Mouse (Mus musculus): ENCODE data around the gene Zswim4. TPM values are rescaled to one million over a fixed set of nuclear protein-coding genes. Genes with fewer than 3 reads are reported as not detected.

Zswim4 gene
- polyA plus RNA-seq, 1 experiment from 2014 or later = 9.7 TPM

GRCm38 (mm10) chr8:84256822-84257610, 20.2 kb upstream of the Zswim4 start, which contains the start of gene Mri1:
Gene Mri1 (minus strand): TSS chr8:84257326.
- peak; percentile 84 for ATAC-seq (ENCODE audit: insufficient read depth, low FRiP score)
- Histone ChIP-seq H3K36me3 (ENCODE audit: control insufficient read depth, insufficient read depth, low read length) (peaks cover 19% of the 10 kb centered on the region; the same call in 1 of the 2 replicates), H3K4me2 (ENCODE audit: low read depth, low read length) (peak within 1 kb of the TSS; percentile 87), H3K9me3 (replicated peaks; ENCODE audit: control insufficient read depth, low read length) (no peaks in the 10 kb centered on the region), H3K4me3 (replicated peaks; ENCODE audit: low read length) (peak within 1 kb of the TSS; percentile 73), H3K4me1 (ENCODE audit: control insufficient read depth, insufficient read depth, low read length) (peaks cover 17% of the 10 kb centered on the region), H3K27ac (ENCODE audit: low read length) (peak within 1 kb of the TSS; percentile 92), H3K27me3 (ENCODE audit: control insufficient read depth, insufficient read depth, low read length) (no peaks in the 10 kb centered on the region), H3K9ac (ENCODE audit: low read length) (peak within 1 kb of the TSS; percentile 86)
- under 1% methylated on average over 64 of the region's 64 CpGs for WGBS

DNA sequence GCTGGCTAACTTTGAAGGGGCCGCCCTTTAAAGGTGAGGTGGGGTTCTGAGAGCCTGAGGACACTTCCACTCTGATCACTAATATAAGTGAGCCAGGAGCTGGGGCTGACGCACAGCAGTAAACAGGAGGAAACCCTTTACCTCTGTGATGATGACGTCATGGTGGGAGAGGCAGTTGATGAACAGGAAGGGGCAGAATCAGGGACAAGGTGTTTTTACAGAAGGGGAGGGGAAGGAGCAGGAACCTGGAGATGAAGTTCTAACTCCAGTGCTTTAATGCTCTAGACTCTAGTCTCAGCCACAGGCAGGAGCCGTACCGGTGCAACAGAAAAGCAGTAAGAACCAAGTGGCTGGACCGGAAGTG, 19.6 kb upstream of the Zswim4 start:
- peak overlapping the region; percentile 73 for H3K4me3 ChIP-seq (replicated peaks; ENCODE audit: low read length)
- ATAC-seq (ENCODE audit: insufficient read depth, low FRiP score) = peak; percentile 65; the same call in 1 of the 2 replicates
- peak overlapping the region; percentile 92 for H3K27ac ChIP-seq (ENCODE audit: low read length)
- H3K9ac ChIP-seq (ENCODE audit: low read length) = peak overlapping the region; percentile 86
- H3K36me3 ChIP-seq (ENCODE audit: control insufficient read depth, insufficient read depth, low read length) = peaks cover 21% of the 10 kb centered on the region; the same call in 1 of the 2 replicates
- peak overlapping the region; percentile 87 for H3K4me2 ChIP-seq (ENCODE audit: low read depth, low read length)
- no peaks in the 10 kb centered on the region for H3K9me3 ChIP-seq (replicated peaks; ENCODE audit: control insufficient read depth, low read length)
- no peaks in the 10 kb centered on the region for H3K27me3 ChIP-seq (ENCODE audit: control insufficient read depth, insufficient read depth, low read length)
- 11% methylated on average over 6 of the region's 6 CpGs for WGBS
- peaks cover 17% of the 10 kb centered on the region for H3K4me1 ChIP-seq (ENCODE audit: control insufficient read depth, insufficient read depth, low read length)

DNA sequence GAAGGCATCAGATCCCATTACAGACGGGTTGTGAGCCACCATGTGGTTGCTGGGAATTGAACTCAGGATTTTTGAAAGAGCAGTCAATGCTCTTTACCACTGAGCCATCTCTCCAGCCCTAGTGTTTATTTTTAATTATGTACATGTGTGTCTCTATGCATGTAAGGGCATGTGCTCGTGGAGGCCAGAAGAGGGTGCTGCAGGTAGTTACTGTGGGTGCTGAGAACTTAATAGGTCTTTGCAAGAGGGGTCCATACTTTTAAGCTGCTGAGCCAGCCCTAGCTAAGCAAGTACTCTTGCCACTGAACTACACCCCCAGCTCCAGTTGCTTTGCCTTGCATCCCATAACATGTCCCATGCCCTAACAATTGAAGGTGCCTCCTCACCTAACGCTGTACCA, 19.0 kb upstream of the Zswim4 start:
- ATAC-seq (ENCODE audit: insufficient read depth, low FRiP score) = no peak
- Histone ChIP-seq H3K9me3 (replicated peaks; ENCODE audit: control insufficient read depth, low read length) (no peaks in the 10 kb centered on the region), H3K4me2 (ENCODE audit: low read depth, low read length) (peak overlapping the region; percentile 87), H3K9ac (ENCODE audit: low read length) (peak overlapping the region; percentile 86; the same call in 1 of the 2 replicates), H3K27ac (ENCODE audit: low read length) (peak overlapping the region; percentile 92), H3K27me3 (ENCODE audit: control insufficient read depth, insufficient read depth, low read length) (no peaks in the 10 kb centered on the region), H3K4me3 (replicated peaks; ENCODE audit: low read length) (peak overlapping the region; percentile 73), H3K4me1 (ENCODE audit: control insufficient read depth, insufficient read depth, low read length) (peaks cover 17% of the 10 kb centered on the region), H3K36me3 (ENCODE audit: control insufficient read depth, insufficient read depth, low read length) (peaks cover 26% of the 10 kb centered on the region; the same call in 1 of the 2 replicates)
- 76% methylated on average over 3 of the region's 3 CpGs for WGBS

DNA sequence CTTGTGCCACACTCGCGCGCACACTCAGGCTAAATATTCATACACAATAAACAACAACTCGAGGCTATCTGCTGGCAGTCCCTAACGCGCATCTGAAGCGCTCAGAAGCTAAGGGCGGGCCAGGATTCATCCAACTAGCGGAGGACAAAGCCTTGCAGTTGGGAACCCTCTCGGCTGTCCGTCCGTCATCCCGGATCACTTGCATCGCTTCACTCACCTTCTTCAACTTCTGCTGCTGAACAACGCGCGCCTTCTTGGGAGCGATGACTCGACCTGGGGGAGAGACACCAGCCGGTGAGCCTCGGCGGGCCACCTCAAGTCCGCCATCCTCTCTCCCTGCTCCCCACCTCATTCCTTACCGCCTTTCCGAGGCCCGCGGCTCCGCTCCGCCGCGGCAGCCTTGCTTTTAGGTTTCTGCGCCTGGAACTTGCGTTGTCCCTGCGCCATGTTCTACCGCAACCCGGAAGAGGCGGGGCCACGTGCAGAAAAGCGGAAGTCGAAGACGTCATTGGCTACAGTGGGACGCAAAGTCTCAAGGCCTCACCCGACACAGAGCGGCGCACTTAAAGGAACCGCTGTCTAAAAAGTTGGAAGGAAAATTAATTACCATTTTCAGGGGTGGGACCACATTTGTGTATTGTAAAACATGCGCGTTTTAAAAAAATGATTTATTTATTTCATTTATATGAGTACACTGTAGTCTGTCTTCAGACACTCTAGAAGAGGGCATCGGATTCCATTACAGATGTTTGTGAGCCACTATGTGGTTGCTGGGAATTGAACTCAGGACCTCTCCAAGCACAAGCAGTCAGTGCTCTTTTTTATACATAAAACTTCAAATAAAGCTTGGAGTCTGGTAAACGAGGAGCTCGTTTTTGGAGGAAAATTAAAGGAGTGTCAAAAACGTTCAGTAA, 12.7 kb upstream of the Zswim4 start, which contains the start of gene D8Ertd738e:
TSS of gene D8Ertd738e (minus strand) at position 463 of the 914 bp plus-strand sequence.
- H3K4me1 ChIP-seq (ENCODE audit: control insufficient read depth, insufficient read depth, low read length) = no peaks in the 10 kb centered on the region
- H3K9ac ChIP-seq (ENCODE audit: low read length) = peak within 1 kb of the TSS; percentile 80
- peak within 1 kb of the TSS; percentile 60 for H3K27ac ChIP-seq (ENCODE audit: low read length)
- no peaks in the 10 kb centered on the region for H3K27me3 ChIP-seq (ENCODE audit: control insufficient read depth, insufficient read depth, low read length)
- WGBS = 3% methylated on average over 52 of the region's 52 CpGs
- H3K4me2 ChIP-seq (ENCODE audit: low read depth, low read length) = peak within 1 kb of the TSS; percentile 55
- no peaks in the 10 kb centered on the region for H3K9me3 ChIP-seq (replicated peaks; ENCODE audit: control insufficient read depth, low read length)
- peak within 1 kb of the TSS; percentile 61 for H3K4me3 ChIP-seq (replicated peaks; ENCODE audit: low read length)
- H3K36me3 ChIP-seq (ENCODE audit: control insufficient read depth, insufficient read depth, low read length) = peaks cover 28% of the 10 kb centered on the region
- peak; percentile 92 for ATAC-seq (ENCODE audit: insufficient read depth, low FRiP score)

- peaks cover 9% of the 10 kb centered on the region for H3K36me3 ChIP-seq (ENCODE audit: control insufficient read depth, insufficient read depth, low read length)
- no peak for ATAC-seq (ENCODE audit: insufficient read depth, low FRiP score)
- no peaks in the 10 kb centered on the region for H3K27me3 ChIP-seq (ENCODE audit: control insufficient read depth, insufficient read depth, low read length)
- H3K4me1 ChIP-seq (ENCODE audit: control insufficient read depth, insufficient read depth, low read length) = no peaks in the 10 kb centered on the region
- H3K27ac ChIP-seq (ENCODE audit: low read length) = no peak overlapping the region
- no peak overlapping the region for H3K9ac ChIP-seq (ENCODE audit: low read length)
- no peak overlapping the region for H3K4me3 ChIP-seq (replicated peaks; ENCODE audit: low read length)
- whole genome bisulfite sequencing = 65% methylated on average over 2 of the region's 2 CpGs
- H3K4me2 ChIP-seq (ENCODE audit: low read depth, low read length) = no peak overlapping the region
- no peaks in the 10 kb centered on the region for H3K9me3 ChIP-seq (replicated peaks; ENCODE audit: control insufficient read depth, low read length)
These were observed 5.0 kb upstream of the Zswim4 start for GRCm38 (mm10) chr8:84241821-84242220.

GRCm38 (mm10) chr8:84241167-84241566, 4.3 kb upstream of the Zswim4 start:
- Histone ChIP-seq H3K27ac (ENCODE audit: low read length) (no peak overlapping the region), H3K4me3 (replicated peaks; ENCODE audit: low read length) (no peak overlapping the region), H3K27me3 (ENCODE audit: control insufficient read depth, insufficient read depth, low read length) (no peaks in the 10 kb centered on the region), H3K4me2 (ENCODE audit: low read depth, low read length) (no peak overlapping the region), H3K36me3 (ENCODE audit: control insufficient read depth, insufficient read depth, low read length) (peaks cover 7% of the 10 kb centered on the region), H3K9ac (ENCODE audit: low read length) (no peak overlapping the region), H3K9me3 (replicated peaks; ENCODE audit: control insufficient read depth, low read length) (no peaks in the 10 kb centered on the region), H3K4me1 (ENCODE audit: control insufficient read depth, insufficient read depth, low read length) (no peaks in the 10 kb centered on the region; the same call in 1 of the 2 replicates)
- ATAC-seq (ENCODE audit: insufficient read depth, low FRiP score) = no peak
- WGBS = 56% methylated on average over 6 of the region's 6 CpGs

- ATAC-seq (ENCODE audit: insufficient read depth, low FRiP score) = no peak
- peak overlapping the region; percentile 71 for H3K27ac ChIP-seq (ENCODE audit: low read length)
- peaks cover 9% of the 10 kb centered on the region for H3K4me1 ChIP-seq (ENCODE audit: control insufficient read depth, insufficient read depth, low read length)
- 0 out of 2 replicates have a peak, but pooled peaks cover 4% of the 10 kb centered on the region for H3K36me3 ChIP-seq (ENCODE audit: control insufficient read depth, insufficient read depth, low read length)
- H3K4me3 ChIP-seq (replicated peaks; ENCODE audit: low read length) = peak overlapping the region; percentile 91
- H3K4me2 ChIP-seq (ENCODE audit: low read depth, low read length) = peak overlapping the region; percentile 73
- H3K9me3 ChIP-seq (replicated peaks; ENCODE audit: control insufficient read depth, low read length) = no peaks in the 10 kb centered on the region
- 13% methylated on average over 19 of the region's 19 CpGs for WGBS
- peak overlapping the region; percentile 87 for H3K9ac ChIP-seq (ENCODE audit: low read length)
- H3K27me3 ChIP-seq (ENCODE audit: control insufficient read depth, insufficient read depth, low read length) = no peaks in the 10 kb centered on the region
These were observed 831 bp upstream of the Zswim4 start for GRCm38 (mm10) chr8:84237542-84238229.

- Histone ChIP-seq H3K9me3 (replicated peaks; ENCODE audit: control insufficient read depth, low read length) (no peaks in the 10 kb centered on the region), H3K4me1 (ENCODE audit: control insufficient read depth, insufficient read depth, low read length) (peaks cover 9% of the 10 kb centered on the region), H3K36me3 (ENCODE audit: control insufficient read depth, insufficient read depth, low read length) (0 out of 2 replicates have a peak, but pooled peaks cover 4% of the 10 kb centered on the region), H3K27ac (ENCODE audit: low read length) (peak overlapping the region; percentile 67), H3K4me3 (replicated peaks; ENCODE audit: low read length) (peak overlapping the region; percentile 91), H3K27me3 (ENCODE audit: control insufficient read depth, insufficient read depth, low read length) (no peaks in the 10 kb centered on the region), H3K9ac (ENCODE audit: low read length) (peak overlapping the region; percentile 98), H3K4me2 (ENCODE audit: low read depth, low read length) (peak overlapping the region; percentile 69)
- 0% methylated on average over 27 of the region's 30 CpGs for WGBS
- ATAC-seq (ENCODE audit: insufficient read depth, low FRiP score) = no peak
These were observed 351 bp downstream of the Zswim4 start for GRCm38 (mm10) chr8:84236410-84236997.
